Mouse (Mus musculus) C2C12 (cell line): ENCODE measurements at regions not wholly inside any gene's neighbourhood (a gene's known extent, or its start where the extent isn't known, plus 50 kb on each side); places are given as distances from the start of the nearest gene placed in this dataset.

ENCODE experiments used
- CTCF ChIP-seq: IDR thresholded peaks from one replicate; pipeline ENCODE4 v1.5.1; 2011; ENCODE audit not compliant: control insufficient read depth, insufficient read depth, insufficient read length
- FOSL1 ChIP-seq: IDR thresholded peaks from one replicate; pipeline ENCODE4 v1.8.0; 2011; ENCODE audit warnings: mild to moderate bottlenecking, low read length; ENCODE audit not compliant: poor library complexity, insufficient read depth, severe bottlenecking
- MYOD1 ChIP-seq: IDR thresholded peaks from one replicate; pipeline ENCODE4 v1.6.1; 2011; ENCODE audit warnings: low read depth; ENCODE audit not compliant: control insufficient read depth, insufficient read length
- USF1 ChIP-seq: IDR thresholded peaks from one replicate; pipeline ENCODE4 v1.6.1; 2011; ENCODE audit warnings: low read depth, mild to moderate bottlenecking, control low read depth, moderate library complexity

- TF ChIP-seq USF1 (no peak), CTCF (no peak), MYOD1 (no peak), FOSL1 (no peak)
Observed at GRCm38 (mm10) chr15:8802058-8802457, 91.5 kb upstream of the Slc1a3 start.
